Mouse (Mus musculus) kidney, postnatal 0 days (tissue): ENCODE data around the gene Sdc1. TPM values are rescaled to one million over a fixed set of nuclear protein-coding genes. Genes with fewer than 3 reads are reported as not detected.

Experiments
- ATAC-seq: fragments of 200-750 bp; cut with Nextera tagmentation; replicated peaks from 2 replicates; pipeline ENCODE4 v1.8.0; 2017; ENCODE audit warnings: low read depth, moderate number of reproducible peaks, moderate TSS enrichment, moderate library complexity; ENCODE audit not compliant: low FRiP score
- DNase-seq: peaks from one replicate; pipeline ENCODE4 v3.0.0-alpha.2; 2016; ENCODE audit warnings: low spot score
- H3K27ac ChIP-seq: fragments of 300-500 bp; sonication (generic); 2 replicates; pipeline ENCODE4 v1.5.1; 2014; ENCODE audit warnings: mild to moderate bottlenecking
- H3K27me3 ChIP-seq: fragments of 300-500 bp; sonication (generic); 2 replicates; pipeline ENCODE4 v1.6.1; 2014; ENCODE audit warnings: low read length, mixed read lengths; ENCODE audit not compliant: insufficient read depth
- H3K36me3 ChIP-seq: fragments of 300-500 bp; sonication (generic); 2 replicates; pipeline ENCODE4 v1.6.1; 2014; ENCODE audit warnings: low read length, mixed read lengths; ENCODE audit not compliant: insufficient read depth
- H3K4me1 ChIP-seq: fragments of 300-500 bp; sonication (generic); replicated peaks from 2 replicates; pipeline ENCODE4 v1.6.1; 2014; ENCODE audit warnings: antibody characterized with exemption, low read length, mixed read lengths; ENCODE audit not compliant: insufficient read depth
- H3K4me2 ChIP-seq: fragments of 300-500 bp; sonication (generic); 2 replicates; pipeline ENCODE4 v1.6.1; 2014; ENCODE audit warnings: mild to moderate bottlenecking, low read length, moderate library complexity, mixed read lengths
- H3K4me3 ChIP-seq: fragments of 300-500 bp; sonication (generic); replicated peaks from 2 replicates; pipeline ENCODE4 v1.5.1; 2014; ENCODE audit warnings: low read depth, low read length
- H3K9ac ChIP-seq: fragments of 300-500 bp; sonication (generic); 2 replicates; pipeline ENCODE4 v1.6.1; 2014; ENCODE audit warnings: low read depth, low read length
- H3K9me3 ChIP-seq: fragments of 300-500 bp; sonication (generic); replicated peaks from 2 replicates; pipeline ENCODE4 v1.6.1; 2016; ENCODE audit warnings: low read length, inconsistent platforms, mixed read lengths
- CTCF ChIP-seq: IDR thresholded peaks from 2 replicates; pipeline ENCODE4 v1.5.1; 2016; ENCODE audit warnings: antibody characterized with exemption, low read depth, mild to moderate bottlenecking, moderate library complexity
- WGBS: fragments of 180-500 bp; shearing (Covaris S2); extraction: QIAGEN DNeasy Blood & Tissue Kit; methylation state at CpG from one replicate; pipeline ENCODE4 v1.1.7; 2014; 5-methylcytosine and 5-hydroxymethylcytosine counted together
- polyA plus RNA-seq: library from polyadenylated mRNA; unstranded; fragments of >200 nt; fragmentation: Nextera tagmentation; extraction: Ambion mirVana; gene quantifications from 2 replicates; pipeline ENCODE4 v1.2.1, GENCODE M21; 2015

Sdc1 gene
- polyA plus RNA-seq, 1 experiment from 2014 or later = 39.0 TPM

GRCm38 (mm10) chr12:8786476-8786875 lies 15.4 kb downstream of the Sdc1 start:
- ATAC-seq (no peak), DNase-seq (no peak)
- Histone ChIP-seq H3K4me1 (0 out of 2 replicates have a peak, but pooled peaks cover 7% of the 10 kb centered on the region), H3K9me3 (no peaks in the 10 kb centered on the region), H3K27ac (no peak overlapping the region), H3K27me3 (no peaks in the 10 kb centered on the region), H3K36me3 (peaks cover 8% of the 10 kb centered on the region; the same call in 1 of the 2 replicates), H3K9ac (no peak overlapping the region), H3K4me2 (no peak overlapping the region), H3K4me3 (no peak overlapping the region)
- WGBS = 38% methylated on average over 5 of the region's 5 CpGs
- no peak for TF ChIP-seq CTCF

DNA sequence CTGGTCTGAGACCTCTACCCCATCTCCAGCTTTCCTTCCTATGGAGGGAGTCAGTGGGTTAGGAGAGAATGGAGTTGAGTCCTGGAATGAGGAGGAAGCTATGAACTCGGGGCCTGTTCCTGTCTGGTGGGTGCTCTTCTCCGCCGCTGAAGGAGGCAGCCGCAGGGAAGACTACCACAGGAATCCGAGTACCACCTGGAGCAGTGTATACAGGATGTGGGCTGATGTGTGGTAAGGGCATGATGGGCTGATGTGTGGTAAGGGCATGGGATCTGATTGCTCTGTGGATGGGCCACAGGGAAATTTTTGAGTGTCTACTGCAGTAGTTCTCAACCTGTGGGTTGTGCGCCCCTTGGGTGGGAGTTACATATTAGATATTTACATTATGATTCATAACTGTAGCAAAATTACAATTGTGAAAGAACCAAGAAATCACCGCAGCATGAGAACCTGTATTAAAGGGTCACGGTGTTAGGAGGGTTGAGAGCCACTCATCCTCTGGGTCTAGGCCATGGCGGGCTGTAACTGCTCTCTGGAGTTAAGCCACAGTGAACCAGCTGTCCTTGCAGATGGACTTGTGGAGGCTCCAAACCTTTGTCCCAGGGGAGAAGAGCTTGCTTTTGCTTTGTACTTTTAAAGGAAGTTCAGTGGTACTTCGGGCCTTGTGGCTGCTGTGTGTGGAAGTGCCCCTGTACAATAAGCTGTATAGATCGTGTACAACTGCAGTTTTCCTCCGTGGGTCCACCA lies 16.0 kb downstream of the Sdc1 start:
- Histone ChIP-seq H3K27ac (no peak overlapping the region), H3K4me3 (no peak overlapping the region), H3K9ac (no peak overlapping the region), H3K36me3 (peaks cover 8% of the 10 kb centered on the region; the same call in 1 of the 2 replicates), H3K4me1 (0 out of 2 replicates have a peak, but pooled peaks cover 4% of the 10 kb centered on the region), H3K4me2 (no peak overlapping the region), H3K9me3 (no peaks in the 10 kb centered on the region), H3K27me3 (no peaks in the 10 kb centered on the region)
- no peak for ATAC-seq
- 83% methylated on average over 12 of the region's 12 CpGs for WGBS
- DNase-seq = no peak
- no peak for TF ChIP-seq CTCF

GRCm38 (mm10) chr12:8788469-8788868 lies 17.3 kb downstream of the Sdc1 start:
- ATAC-seq = no peak
- H3K9me3 ChIP-seq = no peaks in the 10 kb centered on the region
- peaks cover 8% of the 10 kb centered on the region; the same call in 1 of the 2 replicates for H3K36me3 ChIP-seq
- H3K4me3 ChIP-seq = no peak overlapping the region
- H3K27ac ChIP-seq = no peak overlapping the region
- H3K4me1 ChIP-seq = 0 out of 2 replicates have a peak, but pooled peaks cover 4% of the 10 kb centered on the region
- no peak overlapping the region for H3K9ac ChIP-seq
- TF ChIP-seq CTCF = no peak
- 68% methylated on average over 3 of the region's 3 CpGs for WGBS
- H3K27me3 ChIP-seq = no peaks in the 10 kb centered on the region
- DNase-seq = no peak
- no peak overlapping the region for H3K4me2 ChIP-seq

DNA sequence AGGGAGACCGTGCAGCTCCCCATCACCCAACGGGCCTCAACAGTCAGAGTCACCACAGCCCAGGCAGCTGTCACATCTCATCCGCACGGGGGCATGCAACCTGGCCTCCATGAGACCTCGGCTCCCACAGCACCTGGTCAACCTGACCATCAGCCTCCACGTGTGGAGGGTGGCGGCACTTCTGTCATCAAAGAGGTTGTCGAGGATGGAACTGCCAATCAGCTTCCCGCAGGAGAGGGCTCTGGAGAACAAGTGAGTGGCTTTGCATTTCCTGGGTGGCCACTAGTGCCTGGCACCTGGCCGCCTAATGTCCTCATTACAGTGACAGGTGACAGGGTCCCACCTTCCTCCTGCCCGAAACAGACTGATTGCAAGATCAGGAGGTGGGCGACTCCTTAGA lies 19.5 kb downstream of the Sdc1 start:
- no peaks in the 10 kb centered on the region for H3K27me3 ChIP-seq
- 90% methylated on average over 12 of the region's 12 CpGs for WGBS
- H3K9ac ChIP-seq = no peak overlapping the region
- no peak overlapping the region for H3K27ac ChIP-seq
- H3K4me2 ChIP-seq = no peak overlapping the region
- ATAC-seq (no peak), DNase-seq (no peak)
- H3K4me3 ChIP-seq = no peak overlapping the region
- no peak for TF ChIP-seq CTCF
- peaks cover 8% of the 10 kb centered on the region; the same call in 1 of the 2 replicates for H3K36me3 ChIP-seq
- H3K9me3 ChIP-seq = no peaks in the 10 kb centered on the region
- 0 out of 2 replicates have a peak, but pooled peaks cover 4% of the 10 kb centered on the region for H3K4me1 ChIP-seq

DNA sequence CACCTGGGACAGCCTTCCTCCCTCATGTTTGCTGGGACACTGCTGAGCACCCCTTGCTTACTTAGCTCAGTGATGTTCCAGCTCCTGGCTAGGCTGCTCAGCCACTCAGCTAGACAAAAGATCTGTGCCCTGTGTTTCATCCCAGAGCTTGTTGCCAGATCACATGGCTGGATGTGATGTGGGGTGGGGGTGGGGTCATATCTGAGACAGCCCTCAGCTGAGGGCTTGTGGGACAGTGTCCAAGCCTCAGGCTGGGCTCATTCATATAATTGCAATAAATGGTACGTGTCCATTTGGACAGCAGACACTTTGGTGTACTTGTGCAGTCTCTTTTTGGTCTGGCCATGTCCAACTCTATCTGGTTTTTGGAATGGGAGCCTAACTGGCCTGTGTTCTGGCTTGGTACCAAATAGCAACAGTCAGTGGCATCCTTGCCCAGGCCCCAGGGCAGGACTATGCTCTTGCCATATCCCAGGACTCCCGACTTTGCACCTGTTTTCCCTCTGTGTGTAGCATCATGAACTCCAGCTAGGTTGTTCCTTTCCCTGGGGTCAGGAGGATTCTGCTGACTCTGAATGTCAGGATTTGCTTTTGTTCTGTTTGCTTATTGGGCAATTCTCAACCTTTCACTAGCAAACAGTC lies 22.4 kb downstream of the Sdc1 start:
- DNase-seq = no peak
- H3K9ac ChIP-seq = no peak overlapping the region
- no peak for ATAC-seq
- 85% methylated on average over 2 of the region's 2 CpGs for WGBS
- H3K27me3 ChIP-seq = no peaks in the 10 kb centered on the region
- H3K27ac ChIP-seq = no peak overlapping the region
- no peak for TF ChIP-seq CTCF
- no peak overlapping the region for H3K4me2 ChIP-seq
- peaks cover 8% of the 10 kb centered on the region; the same call in 1 of the 2 replicates for H3K36me3 ChIP-seq
- 0 out of 2 replicates have a peak, but pooled peaks cover 1% of the 10 kb centered on the region for H3K4me1 ChIP-seq
- no peaks in the 10 kb centered on the region for H3K9me3 ChIP-seq
- no peak overlapping the region for H3K4me3 ChIP-seq

DNA sequence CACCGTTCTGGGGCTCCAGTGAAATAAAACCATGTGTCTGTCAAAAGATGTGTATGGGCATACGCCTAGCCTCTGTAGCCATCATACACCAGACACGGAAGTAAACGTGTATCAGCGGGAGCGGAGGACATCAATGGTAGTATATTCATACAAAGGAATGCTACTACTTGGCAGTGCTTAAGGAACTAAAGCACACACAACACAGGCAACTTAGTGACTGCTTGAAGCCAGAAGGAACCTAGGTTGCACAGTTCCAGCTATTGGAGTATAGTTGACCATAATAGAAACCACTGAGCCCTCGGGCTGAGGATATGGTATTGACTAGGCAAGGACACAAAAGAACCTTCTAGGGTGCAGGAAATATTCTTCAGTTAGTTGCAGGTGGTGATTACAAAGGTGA lies 26.8 kb downstream of the Sdc1 start:
- TF ChIP-seq CTCF = no peak
- Histone ChIP-seq H3K9ac (no peak overlapping the region), H3K27me3 (no peaks in the 10 kb centered on the region), H3K9me3 (no peaks in the 10 kb centered on the region), H3K27ac (peak overlapping the region; percentile 10; the same call in 1 of the 2 replicates), H3K4me1 (0 out of 2 replicates have a peak, but pooled peaks cover 9% of the 10 kb centered on the region), H3K36me3 (no peaks in the 10 kb centered on the region), H3K4me2 (no peak overlapping the region), H3K4me3 (no peak overlapping the region)
- no peak for DNase-seq
- ATAC-seq = no peak
- 81% methylated on average over 7 of the region's 7 CpGs for WGBS
